Mouse (Mus musculus) thymus, postnatal 4 days (tissue): ENCODE results near the gene Prg4.

Experiments
- DNase-seq: peaks from one replicate; pipeline ENCODE4 v3.0.0; 2021

Prg4 gene

GRCm38 (mm10) chr1:150404555-150404954 lies 61.4 kb downstream of the Prg4 start:
- no peak for DNase-seq

DNA sequence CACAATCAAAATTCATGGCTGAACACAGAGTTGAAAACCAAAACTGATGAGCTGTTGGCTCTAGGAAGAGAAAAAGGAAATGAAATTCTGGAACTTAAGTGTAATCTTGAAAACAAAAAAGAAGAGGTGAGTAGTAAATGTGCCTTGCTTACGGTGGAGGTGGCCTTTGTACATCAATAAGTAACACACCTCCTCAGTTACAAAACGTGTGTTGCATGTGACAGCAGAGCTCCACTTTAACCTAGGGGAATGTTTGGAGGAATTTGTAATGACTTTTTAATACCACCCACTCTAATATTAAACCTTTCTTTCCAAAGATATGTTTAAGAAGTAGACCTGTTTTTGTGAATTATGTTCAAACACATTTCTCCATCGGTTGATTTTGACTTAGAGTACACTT lies 62.1 kb downstream of the Prg4 start:
- no peak for DNase-seq
